Mouse (Mus musculus) limb, embryonic 10.5 days (tissue): ENCODE measurements at regions not wholly inside any gene's neighbourhood (a gene's known extent, or its start where the extent isn't known, plus 50 kb on each side); places are given as distances from the start of the nearest gene placed in this dataset.

ENCODE experiments used
- DNase-seq: peaks from one replicate; pipeline ENCODE4 v3.0.0-alpha.2; 2017; ENCODE audit warnings: low spot score
- H3K27ac ChIP-seq: fragments of 300-500 bp; sonication (generic); 2 replicates; pipeline ENCODE4 v1.5.1; 2016; ENCODE audit warnings: mild to moderate bottlenecking
- H3K27me3 ChIP-seq: fragments of 300-500 bp; sonication (generic); 2 replicates; pipeline ENCODE4 v1.6.1; 2016; ENCODE audit warnings: low read depth, mild to moderate bottlenecking; ENCODE audit not compliant: poor library complexity, severe bottlenecking
- H3K36me3 ChIP-seq: fragments of 300-500 bp; sonication (generic); 2 replicates; pipeline ENCODE4 v1.6.1; 2016; ENCODE audit warnings: mild to moderate bottlenecking, moderate library complexity
- H3K4me1 ChIP-seq: fragments of 300-500 bp; sonication (generic); 2 replicates; pipeline ENCODE4 v1.6.1; 2016
- H3K4me3 ChIP-seq: fragments of 300-500 bp; sonication (generic); 2 replicates; pipeline ENCODE4 v1.5.1; 2016; ENCODE audit warnings: mild to moderate bottlenecking, moderate library complexity
- H3K9me3 ChIP-seq: fragments of 300-500 bp; sonication (generic); replicated peaks from 2 replicates; pipeline ENCODE4 v1.6.1; 2016; ENCODE audit warnings: mild to moderate bottlenecking
- WGBS: fragments of 180-500 bp; shearing (Covaris S2); methylation state at CpG from one replicate; pipeline ENCODE4 v1.1.7; 2016; 5-methylcytosine and 5-hydroxymethylcytosine counted together

DNA sequence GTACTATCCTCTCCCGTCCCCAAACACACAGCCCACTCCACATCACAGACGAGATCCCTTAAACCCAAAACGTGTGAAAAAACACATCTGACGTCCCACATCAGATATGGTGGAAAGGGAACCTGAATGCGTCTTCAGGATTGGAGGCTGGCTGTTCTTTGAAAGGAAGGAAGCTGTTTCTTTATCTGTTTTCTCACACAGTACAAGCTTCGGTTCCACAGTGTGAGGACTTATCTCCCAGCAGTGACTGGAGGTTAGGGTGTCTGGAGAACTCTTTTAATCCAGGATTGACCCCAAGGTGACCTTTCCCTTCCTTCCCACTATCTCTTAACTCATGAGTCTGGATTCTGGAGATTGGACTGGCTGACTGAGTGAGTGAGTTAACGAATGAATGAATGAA, 225.8 kb upstream of the Klf3 start:
- WGBS: 35% methylated on average over 7 of the region's 7 CpGs
- Histone ChIP-seq H3K4me1 (peaks cover 55% of the 10 kb centered on the region), H3K9me3 (no peaks in the 10 kb centered on the region), H3K27ac (0 out of 2 replicates have a peak overlapping the region, but pooled peaks have one; percentile 10), H3K36me3 (no peaks in the 10 kb centered on the region), H3K27me3 (no peaks in the 10 kb centered on the region), H3K4me3 (no peak overlapping the region)
- no peak for DNase-seq

- H3K9me3 ChIP-seq: no peaks in the 10 kb centered on the region
- peak overlapping the region; percentile 83 for H3K27ac ChIP-seq
- H3K36me3 ChIP-seq: no peaks in the 10 kb centered on the region
- DNase-seq: no peak
- H3K4me3 ChIP-seq: no peak overlapping the region
- peaks cover 58% of the 10 kb centered on the region for H3K4me1 ChIP-seq
- 83% methylated on average over 6 of the region's 6 CpGs for WGBS
- no peaks in the 10 kb centered on the region for H3K27me3 ChIP-seq
Observed at GRCm38 (mm10) chr5:64578536-64578935, 224.7 kb upstream of the Klf3 start.

- Histone ChIP-seq H3K9me3 (no peaks in the 10 kb centered on the region), H3K4me3 (no peak overlapping the region), H3K4me1 (peaks cover 58% of the 10 kb centered on the region), H3K36me3 (no peaks in the 10 kb centered on the region), H3K27me3 (no peaks in the 10 kb centered on the region), H3K27ac (peak overlapping the region; percentile 83)
- WGBS: 18% methylated on average over 5 of the region's 5 CpGs
- no peak for DNase-seq
Observed at GRCm38 (mm10) chr5:64579086-64579485, 224.1 kb upstream of the Klf3 start.

- Histone ChIP-seq H3K27ac (peak overlapping the region; percentile 83), H3K4me3 (peak overlapping the region; percentile 24), H3K36me3 (no peaks in the 10 kb centered on the region), H3K4me1 (peaks cover 58% of the 10 kb centered on the region), H3K27me3 (no peaks in the 10 kb centered on the region), H3K9me3 (no peaks in the 10 kb centered on the region)
- 7% methylated on average over 14 of the region's 14 CpGs for WGBS
- peak; percentile 47 for DNase-seq
Observed at GRCm38 (mm10) chr5:64579494-64580339, 223.5 kb upstream of the Klf3 start.

- peaks cover 62% of the 10 kb centered on the region for H3K4me1 ChIP-seq
- peak overlapping the region; percentile 83 for H3K27ac ChIP-seq
- H3K36me3 ChIP-seq: no peaks in the 10 kb centered on the region
- no peak for DNase-seq
- H3K9me3 ChIP-seq: no peaks in the 10 kb centered on the region
- H3K4me3 ChIP-seq: no peak overlapping the region
- H3K27me3 ChIP-seq: no peaks in the 10 kb centered on the region
- 78% methylated on average over 3 of the region's 3 CpGs for whole genome bisulfite sequencing
Observed at GRCm38 (mm10) chr5:64580340-64580723, 222.9 kb upstream of the Klf3 start.

- no peak for DNase-seq
- Histone ChIP-seq H3K4me1 (peaks cover 64% of the 10 kb centered on the region), H3K27me3 (no peaks in the 10 kb centered on the region), H3K27ac (peak overlapping the region; percentile 64), H3K4me3 (no peak overlapping the region), H3K9me3 (no peaks in the 10 kb centered on the region), H3K36me3 (no peaks in the 10 kb centered on the region)
- WGBS: 92% methylated on average over 6 of the region's 6 CpGs
Observed at GRCm38 (mm10) chr5:64580786-64581445, 222.3 kb upstream of the Klf3 start.

DNA sequence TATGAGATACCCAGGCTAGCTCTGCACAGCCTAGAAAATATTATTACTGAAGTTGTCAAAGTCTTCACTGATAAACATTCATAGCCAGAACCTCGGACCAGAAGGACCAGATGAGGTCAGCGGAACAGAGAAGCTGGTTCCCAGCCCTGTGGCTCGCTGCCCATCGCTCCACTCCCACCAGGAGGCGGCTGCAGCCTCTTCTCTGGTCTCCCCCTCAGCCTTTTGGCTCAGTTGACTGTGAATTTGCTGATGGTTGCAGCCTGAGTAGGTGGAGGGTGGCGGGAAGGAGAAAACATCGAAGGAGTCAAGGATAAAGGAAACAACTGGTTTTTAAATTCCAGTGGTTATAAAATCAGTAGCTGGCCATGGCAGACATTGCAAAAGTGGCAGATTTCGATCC, 221.7 kb upstream of the Klf3 start:
- H3K4me3 ChIP-seq: no peak overlapping the region
- WGBS: 64% methylated on average over 8 of the region's 8 CpGs
- no peaks in the 10 kb centered on the region for H3K9me3 ChIP-seq
- no peaks in the 10 kb centered on the region for H3K36me3 ChIP-seq
- no peaks in the 10 kb centered on the region for H3K27me3 ChIP-seq
- peak overlapping the region; percentile 64 for H3K27ac ChIP-seq
- peaks cover 61% of the 10 kb centered on the region for H3K4me1 ChIP-seq
- DNase-seq: no peak

DNA sequence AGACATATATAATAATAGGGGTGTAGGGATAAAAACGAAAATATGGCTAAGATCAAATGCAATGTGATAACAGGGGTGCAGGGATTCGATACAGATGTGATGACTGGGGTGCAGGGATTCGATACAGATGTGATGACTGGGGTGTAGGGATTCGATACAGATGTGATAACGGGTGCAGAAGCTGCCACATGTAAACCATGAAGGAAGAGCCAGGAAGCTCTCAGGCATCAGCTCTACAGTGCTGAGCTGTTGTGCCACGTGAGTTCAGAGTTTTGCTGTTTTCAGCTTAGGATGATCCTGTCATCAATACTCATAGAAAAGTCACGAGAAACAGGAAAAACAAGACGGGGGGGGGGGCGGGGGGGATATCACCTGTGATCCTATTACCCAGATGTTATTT, 221.2 kb upstream of the Klf3 start:
- WGBS: 81% methylated on average over 9 of the region's 9 CpGs
- Histone ChIP-seq H3K4me3 (no peak overlapping the region), H3K9me3 (no peaks in the 10 kb centered on the region), H3K27ac (no peak overlapping the region), H3K36me3 (no peaks in the 10 kb centered on the region), H3K27me3 (no peaks in the 10 kb centered on the region), H3K4me1 (peaks cover 58% of the 10 kb centered on the region)
- no peak for DNase-seq

- no peak for DNase-seq
- WGBS: 90% methylated on average over 1 of the region's 1 CpGs
- no peaks in the 10 kb centered on the region for H3K36me3 ChIP-seq
- H3K9me3 ChIP-seq: no peaks in the 10 kb centered on the region
- H3K27me3 ChIP-seq: no peaks in the 10 kb centered on the region
- H3K4me1 ChIP-seq: peaks cover 48% of the 10 kb centered on the region
- no peak overlapping the region for H3K27ac ChIP-seq
- no peak overlapping the region for H3K4me3 ChIP-seq
Observed at GRCm38 (mm10) chr5:64584308-64584707, 218.9 kb upstream of the Klf3 start.

DNA sequence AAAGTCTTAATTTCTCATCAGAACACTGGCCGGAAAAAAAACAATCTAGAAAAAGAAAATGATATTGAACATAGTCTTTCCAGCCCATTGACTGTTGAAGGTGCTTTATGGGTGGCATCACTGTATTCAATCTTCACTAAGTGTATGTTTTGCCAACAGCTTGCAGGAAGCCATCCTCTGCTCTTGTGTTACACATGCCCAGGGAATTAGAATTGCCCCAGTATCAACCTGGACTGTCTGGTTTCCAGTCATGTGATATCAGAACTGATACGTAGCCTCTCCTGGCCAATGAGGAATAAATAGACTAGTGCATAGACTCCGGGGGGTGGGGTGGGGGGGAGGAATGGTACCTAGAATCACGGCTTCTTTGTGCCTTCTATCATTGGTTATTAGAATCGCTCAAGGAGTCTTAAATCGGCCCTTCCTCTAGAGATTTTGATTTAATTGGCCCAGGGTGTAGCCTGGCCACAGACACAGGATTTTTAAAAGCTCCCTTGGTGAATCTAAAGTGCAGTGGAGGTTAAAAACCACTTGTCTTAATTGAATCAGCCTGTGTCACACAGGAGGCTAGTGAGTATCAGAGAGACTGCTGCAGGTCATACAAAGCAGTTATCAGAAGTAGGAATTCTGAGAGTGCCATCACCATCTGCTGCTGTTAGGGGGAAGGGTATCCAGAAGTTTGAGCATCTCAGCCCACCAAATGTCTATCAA, 218.0 kb upstream of the Klf3 start:
- Histone ChIP-seq H3K9me3 (no peaks in the 10 kb centered on the region), H3K4me3 (no peak overlapping the region), H3K36me3 (no peaks in the 10 kb centered on the region), H3K4me1 (peaks cover 39% of the 10 kb centered on the region), H3K27ac (no peak overlapping the region), H3K27me3 (no peaks in the 10 kb centered on the region)
- 62% methylated on average over 6 of the region's 6 CpGs for WGBS
- no peak for DNase-seq

DNA sequence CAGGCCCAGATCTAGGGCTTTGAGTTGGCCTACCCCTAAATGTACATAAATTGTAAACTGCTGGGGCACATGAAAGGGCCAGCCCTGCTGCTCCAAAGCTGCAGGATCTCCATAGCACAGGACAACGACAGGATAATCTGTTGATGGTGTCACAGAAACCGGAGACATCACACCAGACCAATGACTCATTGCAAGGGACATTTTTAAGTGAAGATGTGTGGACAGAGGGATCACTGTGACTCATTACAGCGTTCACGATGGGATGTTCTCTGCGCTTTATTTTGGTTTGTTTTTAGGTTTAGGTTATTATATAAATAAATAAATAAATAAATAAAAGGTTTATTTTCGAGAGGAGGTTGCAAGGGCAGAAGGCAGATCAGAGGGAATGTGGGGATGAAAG, 216.9 kb upstream of the Klf3 start:
- no peaks in the 10 kb centered on the region for H3K9me3 ChIP-seq
- 77% methylated on average over 6 of the region's 6 CpGs for WGBS
- DNase-seq: no peak
- H3K27me3 ChIP-seq: no peaks in the 10 kb centered on the region
- no peaks in the 10 kb centered on the region for H3K36me3 ChIP-seq
- no peak overlapping the region for H3K27ac ChIP-seq
- H3K4me1 ChIP-seq: peaks cover 30% of the 10 kb centered on the region
- H3K4me3 ChIP-seq: no peak overlapping the region

GRCm38 (mm10) chr5:64586933-64587332, 216.3 kb upstream of the Klf3 start:
- no peak overlapping the region for H3K27ac ChIP-seq
- H3K27me3 ChIP-seq: no peaks in the 10 kb centered on the region
- H3K36me3 ChIP-seq: no peaks in the 10 kb centered on the region
- WGBS: 88% methylated on average over 3 of the region's 3 CpGs
- no peaks in the 10 kb centered on the region for H3K9me3 ChIP-seq
- H3K4me1 ChIP-seq: peaks cover 27% of the 10 kb centered on the region
- no peak for DNase-seq
- H3K4me3 ChIP-seq: no peak overlapping the region
